Mouse (Mus musculus): ENCODE measurements at regions not wholly inside any gene's neighbourhood (a gene's known extent, or its start where the extent isn't known, plus 50 kb on each side); places are given as distances from the start of the nearest gene placed in this dataset.

GRCm38 (mm10) chrX:11845566-11845965 lies 314.6 kb downstream of the Bcor start:
- no peak for DNase-seq (ENCODE audit: low spot score)

GRCm38 (mm10) chrX:11855910-11856309 lies 304.2 kb downstream of the Bcor start:
- no peak for DNase-seq (ENCODE audit: low spot score)

GRCm38 (mm10) chrX:11859396-11859795 lies 300.8 kb downstream of the Bcor start:
- DNase-seq (ENCODE audit: low spot score) = no peak

- DNase-seq (ENCODE audit: low spot score) = no peak
These were observed 298.9 kb downstream of the Bcor start for GRCm38 (mm10) chrX:11861119-11861708.

- DNase-seq (ENCODE audit: low spot score) = peak; percentile 41
These were observed 298.3 kb downstream of the Bcor start for GRCm38 (mm10) chrX:11861892-11862291.

- DNase-seq (ENCODE audit: low spot score) = no peak
These were observed 297.0 kb downstream of the Bcor start for GRCm38 (mm10) chrX:11863106-11863505.

GRCm38 (mm10) chrX:11873913-11874312 lies 286.2 kb downstream of the Bcor start:
- DNase-seq (ENCODE audit: low spot score) = no peak

GRCm38 (mm10) chrX:11876636-11877035 lies 283.5 kb downstream of the Bcor start:
- no peak for DNase-seq (ENCODE audit: low spot score)

- DNase-seq (ENCODE audit: low spot score) = no peak
These were observed 282.1 kb downstream of the Bcor start for GRCm38 (mm10) chrX:11878028-11878427.

- no peak for DNase-seq (ENCODE audit: low spot score)
These were observed 279.2 kb downstream of the Bcor start for GRCm38 (mm10) chrX:11880972-11881371.

- DNase-seq (ENCODE audit: low spot score) = no peak
These were observed 276.1 kb downstream of the Bcor start for GRCm38 (mm10) chrX:11883738-11884716.

- DNase-seq (ENCODE audit: low spot score) = no peak
These were observed 267.8 kb downstream of the Bcor start for GRCm38 (mm10) chrX:11892396-11892795.

GRCm38 (mm10) chrX:11893606-11894279 lies 266.4 kb downstream of the Bcor start:
- no peak for DNase-seq (ENCODE audit: low spot score)

- DNase-seq (ENCODE audit: low spot score) = no peak
These were observed 265.9 kb downstream of the Bcor start for GRCm38 (mm10) chrX:11894280-11894662.

GRCm38 (mm10) chrX:11895396-11895795 lies 264.8 kb downstream of the Bcor start:
- DNase-seq (ENCODE audit: low spot score) = peak; percentile 44

GRCm38 (mm10) chrX:11898280-11898679 lies 261.9 kb downstream of the Bcor start:
- no peak for DNase-seq (ENCODE audit: low spot score)

GRCm38 (mm10) chrX:11899051-11899450 lies 261.1 kb downstream of the Bcor start:
- no peak for DNase-seq (ENCODE audit: low spot score)

- DNase-seq (ENCODE audit: low spot score) = no peak
These were observed 260.2 kb downstream of the Bcor start for GRCm38 (mm10) chrX:11899914-11900313.

GRCm38 (mm10) chrX:11901791-11902190 lies 258.4 kb downstream of the Bcor start:
- DNase-seq (ENCODE audit: low spot score) = no peak

- DNase-seq (ENCODE audit: low spot score) = no peak
These were observed 256.9 kb downstream of the Bcor start for GRCm38 (mm10) chrX:11903116-11903700.

GRCm38 (mm10) chrX:11905231-11905630 lies 254.9 kb downstream of the Bcor start:
- DNase-seq (ENCODE audit: low spot score) = no peak

GRCm38 (mm10) chrX:11907167-11907566 lies 253.0 kb downstream of the Bcor start:
- DNase-seq (ENCODE audit: low spot score) = no peak
